Mouse (Mus musculus) kidney, postnatal 0 days (tissue): ENCODE measurements around the gene Arhgap10. TPM values are rescaled to one million over a fixed set of nuclear protein-coding genes. Genes with fewer than 3 reads are reported as not detected.
"Not testable (repeated sequence)": the region's sequence is repeated elsewhere in the genome, so short reads cannot be mapped to it uniquely, and the experiment has no call there.

ENCODE experiments used
- ATAC-seq: fragments of 200-750 bp; cut with Nextera tagmentation; replicated peaks from 2 replicates; pipeline ENCODE4 v1.8.0; 2017; ENCODE audit warnings: low read depth, moderate number of reproducible peaks, moderate TSS enrichment, moderate library complexity; ENCODE audit not compliant: low FRiP score
- DNase-seq: peaks from one replicate; pipeline ENCODE4 v3.0.0-alpha.2; 2016; ENCODE audit warnings: low spot score
- H3K27ac ChIP-seq: fragments of 300-500 bp; sonication (generic); 2 replicates; pipeline ENCODE4 v1.5.1; 2014; ENCODE audit warnings: mild to moderate bottlenecking
- H3K27me3 ChIP-seq: fragments of 300-500 bp; sonication (generic); 2 replicates; pipeline ENCODE4 v1.6.1; 2014; ENCODE audit warnings: low read length, mixed read lengths; ENCODE audit not compliant: insufficient read depth
- H3K36me3 ChIP-seq: fragments of 300-500 bp; sonication (generic); 2 replicates; pipeline ENCODE4 v1.6.1; 2014; ENCODE audit warnings: low read length, mixed read lengths; ENCODE audit not compliant: insufficient read depth
- H3K4me1 ChIP-seq: fragments of 300-500 bp; sonication (generic); replicated peaks from 2 replicates; pipeline ENCODE4 v1.6.1; 2014; ENCODE audit warnings: antibody characterized with exemption, low read length, mixed read lengths; ENCODE audit not compliant: insufficient read depth
- H3K4me2 ChIP-seq: fragments of 300-500 bp; sonication (generic); 2 replicates; pipeline ENCODE4 v1.6.1; 2014; ENCODE audit warnings: mild to moderate bottlenecking, low read length, moderate library complexity, mixed read lengths
- H3K4me3 ChIP-seq: fragments of 300-500 bp; sonication (generic); replicated peaks from 2 replicates; pipeline ENCODE4 v1.5.1; 2014; ENCODE audit warnings: low read depth, low read length
- H3K9ac ChIP-seq: fragments of 300-500 bp; sonication (generic); 2 replicates; pipeline ENCODE4 v1.6.1; 2014; ENCODE audit warnings: low read depth, low read length
- H3K9me3 ChIP-seq: fragments of 300-500 bp; sonication (generic); replicated peaks from 2 replicates; pipeline ENCODE4 v1.6.1; 2016; ENCODE audit warnings: low read length, inconsistent platforms, mixed read lengths
- CTCF ChIP-seq: IDR thresholded peaks from 2 replicates; pipeline ENCODE4 v1.5.1; 2016; ENCODE audit warnings: antibody characterized with exemption, low read depth, mild to moderate bottlenecking, moderate library complexity
- WGBS: fragments of 180-500 bp; shearing (Covaris S2); extraction: QIAGEN DNeasy Blood & Tissue Kit; methylation state at CpG from one replicate; pipeline ENCODE4 v1.1.7; 2014; 5-methylcytosine and 5-hydroxymethylcytosine counted together
- polyA plus RNA-seq: library from polyadenylated mRNA; unstranded; fragments of >200 nt; fragmentation: Nextera tagmentation; extraction: Ambion mirVana; gene quantifications from 2 replicates; pipeline ENCODE4 v1.2.1, GENCODE M21; 2015

The Arhgap10 gene
- polyA plus RNA-seq, 1 experiment from 2014 or later = 26.6 TPM

DNA sequence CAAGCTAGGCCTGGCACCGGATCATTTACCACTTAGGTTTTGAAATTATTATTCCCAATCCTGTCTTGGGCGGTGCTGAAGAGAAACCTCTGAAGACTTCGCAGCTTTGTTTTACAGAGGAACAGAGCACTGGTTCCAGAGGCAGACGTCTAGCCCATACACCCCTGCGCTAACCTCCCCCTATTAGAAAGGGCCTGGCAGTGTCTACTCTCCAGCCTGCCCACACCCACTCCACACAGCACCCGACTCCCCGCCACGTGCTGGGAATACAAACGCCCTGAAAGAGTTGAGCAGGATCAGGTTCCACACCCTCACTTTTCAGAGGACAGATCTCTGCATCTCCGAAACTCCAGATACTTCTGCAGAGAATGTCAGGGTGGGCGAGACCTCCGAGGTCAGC, 180.5 kb downstream of the Arhgap10 start:
- Histone ChIP-seq H3K27ac (no peak overlapping the region), H3K4me1 (0 out of 2 replicates have a peak, but pooled peaks cover 7% of the 10 kb centered on the region), H3K36me3 (no peaks in the 10 kb centered on the region), H3K27me3 (no peaks in the 10 kb centered on the region), H3K9me3 (no peaks in the 10 kb centered on the region), H3K4me2 (no peak overlapping the region), H3K9ac (no peak overlapping the region), H3K4me3 (no peak overlapping the region)
- no peak for TF ChIP-seq CTCF
- no peak for ATAC-seq
- no peak for DNase-seq
- WGBS = 54% methylated on average over 12 of the region's 12 CpGs

DNA sequence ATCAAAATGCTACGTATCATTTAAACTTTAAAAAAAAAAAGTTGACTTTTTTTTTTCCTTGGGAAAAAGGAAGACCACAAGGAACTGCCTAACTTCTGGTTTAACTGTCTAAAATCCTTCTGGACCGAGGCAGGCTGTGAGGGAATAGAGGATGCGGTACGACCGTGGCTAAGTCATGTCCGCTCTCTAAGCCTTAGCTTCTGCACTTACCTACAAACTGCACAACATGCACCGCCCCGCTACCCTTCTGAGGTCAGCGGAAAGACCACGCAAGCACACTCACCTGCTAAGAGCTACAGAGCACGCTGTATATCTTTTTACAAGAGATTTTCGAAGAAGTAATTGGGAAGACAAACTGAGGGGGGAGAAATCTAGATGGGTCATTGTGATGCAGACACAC, 186.6 kb downstream of the Arhgap10 start:
- ATAC-seq (0 out of 2 replicates have a peak, but pooled peaks have one; percentile 48), DNase-seq (no peak)
- H3K4me1 ChIP-seq = peaks cover 21% of the 10 kb centered on the region
- H3K27ac ChIP-seq = no peak overlapping the region
- no peak overlapping the region for H3K4me2 ChIP-seq
- H3K36me3 ChIP-seq = no peaks in the 10 kb centered on the region
- 64% methylated on average over 12 of the region's 12 CpGs for WGBS
- no peak overlapping the region for H3K4me3 ChIP-seq
- no peak overlapping the region for H3K9ac ChIP-seq
- no peaks in the 10 kb centered on the region for H3K27me3 ChIP-seq
- TF ChIP-seq CTCF = no peak
- H3K9me3 ChIP-seq = no peaks in the 10 kb centered on the region

DNA sequence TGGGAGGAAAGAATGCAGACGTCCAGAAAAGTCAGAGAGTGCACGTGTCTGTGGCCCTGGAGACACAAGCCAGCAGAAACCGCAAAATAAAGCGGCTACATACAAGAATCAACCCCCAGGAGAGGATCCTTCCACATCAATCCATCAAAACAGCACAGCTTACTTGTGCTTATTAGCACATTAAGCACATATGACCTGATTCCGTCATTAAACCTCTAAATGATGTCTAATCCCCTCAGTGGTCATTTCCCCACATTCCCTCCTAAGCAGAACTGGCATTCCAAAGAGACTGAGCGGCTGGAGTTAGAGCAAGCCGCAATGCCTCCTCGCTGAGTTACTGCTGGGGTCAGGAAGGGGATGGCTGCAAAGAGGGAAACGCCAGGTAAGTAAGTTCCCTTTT, 187.4 kb downstream of the Arhgap10 start:
- Histone ChIP-seq H3K27me3 (no peaks in the 10 kb centered on the region), H3K27ac (no peak overlapping the region), H3K4me1 (peaks cover 21% of the 10 kb centered on the region), H3K36me3 (no peaks in the 10 kb centered on the region), H3K4me2 (no peak overlapping the region), H3K9ac (no peak overlapping the region), H3K9me3 (no peaks in the 10 kb centered on the region), H3K4me3 (no peak overlapping the region)
- DNase-seq = peak; percentile 53
- TF ChIP-seq CTCF = no peak
- no peak for ATAC-seq
- 41% methylated on average over 9 of the region's 9 CpGs for WGBS

DNA sequence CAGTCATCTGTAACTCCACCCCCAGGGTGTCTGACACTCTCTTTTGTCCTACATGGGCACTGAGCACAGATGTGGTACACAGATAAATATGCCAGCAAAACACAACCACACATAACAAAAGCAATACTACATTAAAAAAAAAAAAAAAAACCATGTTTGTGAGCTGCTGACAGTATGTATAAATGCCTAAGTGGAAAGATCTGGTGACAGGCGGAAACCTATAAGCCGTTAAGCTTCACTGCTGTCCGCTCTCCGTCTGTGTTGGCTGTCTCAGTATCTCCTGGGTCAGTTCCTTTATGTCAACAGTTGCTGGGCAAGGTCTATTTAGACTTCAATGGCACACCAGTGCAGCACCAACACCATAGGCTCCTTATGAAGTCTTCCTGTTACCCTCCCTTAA, 188.0 kb downstream of the Arhgap10 start:
- Histone ChIP-seq H3K4me2 (no peak overlapping the region), H3K27me3 (no peaks in the 10 kb centered on the region), H3K4me1 (peaks cover 21% of the 10 kb centered on the region), H3K27ac (no peak overlapping the region), H3K36me3 (no peaks in the 10 kb centered on the region), H3K4me3 (no peak overlapping the region), H3K9me3 (no peaks in the 10 kb centered on the region), H3K9ac (no peak overlapping the region)
- no peak for TF ChIP-seq CTCF
- WGBS = 36% methylated on average over 4 of the region's 4 CpGs
- ATAC-seq (no peak), DNase-seq (no peak)

DNA sequence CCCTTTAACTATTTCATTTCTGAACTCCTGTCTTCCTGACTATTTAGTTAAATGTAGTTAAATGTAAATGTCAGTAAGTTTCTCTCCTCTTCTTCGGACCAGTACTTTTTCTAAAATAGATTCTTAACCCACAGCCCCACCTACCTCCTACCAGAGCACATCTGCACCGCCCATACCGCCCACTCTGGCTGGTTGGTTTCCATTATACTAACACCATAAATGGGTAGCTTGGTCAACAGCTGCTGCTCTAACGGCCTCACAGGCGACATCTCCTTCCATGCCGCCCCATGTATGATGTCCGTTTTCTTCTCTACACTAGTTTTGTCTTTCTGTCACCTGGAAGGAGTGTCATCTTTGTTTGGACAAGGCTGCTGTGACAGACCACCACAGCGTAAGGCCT, 189.3 kb downstream of the Arhgap10 start:
- H3K27me3 ChIP-seq = no peaks in the 10 kb centered on the region
- 88% methylated on average over 8 of the region's 8 CpGs for WGBS

DNA sequence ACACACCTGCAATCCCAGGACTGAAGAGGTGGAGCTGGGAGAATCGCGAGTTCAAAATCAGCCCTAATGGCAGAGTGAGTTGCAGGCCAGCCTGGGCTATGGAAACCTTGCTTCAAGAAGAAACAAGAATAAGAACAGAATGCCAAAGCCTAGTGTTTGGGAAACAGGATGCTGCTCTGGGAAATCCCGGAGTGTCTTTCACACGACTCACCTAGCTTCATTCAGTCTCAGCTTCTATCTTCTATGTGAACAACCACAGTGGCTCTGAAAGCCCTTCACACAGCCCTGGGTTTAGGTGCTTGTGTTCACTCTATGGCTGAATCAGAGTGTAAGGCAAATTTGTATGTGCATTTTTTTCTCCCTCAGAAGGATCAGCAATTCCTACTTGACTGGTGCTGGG, 190.4 kb downstream of the Arhgap10 start:
- Histone ChIP-seq H3K27ac (no peak overlapping the region), H3K27me3 (no peaks in the 10 kb centered on the region), H3K36me3 (no peaks in the 10 kb centered on the region), H3K4me2 (no peak overlapping the region), H3K9me3 (no peaks in the 10 kb centered on the region), H3K9ac (no peak overlapping the region), H3K4me3 (no peak overlapping the region), H3K4me1 (peaks cover 21% of the 10 kb centered on the region)
- no peak for DNase-seq
- ATAC-seq = no peak
- no peak for TF ChIP-seq CTCF
- WGBS = 88% methylated on average over 4 of the region's 4 CpGs

More for the DNA sequence above, 189.3 kb downstream of the Arhgap10 start:
- H3K36me3 ChIP-seq = no peaks in the 10 kb centered on the region
- H3K4me3 ChIP-seq = no peak overlapping the region
- no peak overlapping the region for H3K27ac ChIP-seq
- DNase-seq = no peak
- H3K9ac ChIP-seq = no peak overlapping the region
- H3K4me1 ChIP-seq = peaks cover 21% of the 10 kb centered on the region
- ATAC-seq = no peak
- TF ChIP-seq CTCF = no peak
- H3K4me2 ChIP-seq = no peak overlapping the region
- no peaks in the 10 kb centered on the region for H3K9me3 ChIP-seq

DNA sequence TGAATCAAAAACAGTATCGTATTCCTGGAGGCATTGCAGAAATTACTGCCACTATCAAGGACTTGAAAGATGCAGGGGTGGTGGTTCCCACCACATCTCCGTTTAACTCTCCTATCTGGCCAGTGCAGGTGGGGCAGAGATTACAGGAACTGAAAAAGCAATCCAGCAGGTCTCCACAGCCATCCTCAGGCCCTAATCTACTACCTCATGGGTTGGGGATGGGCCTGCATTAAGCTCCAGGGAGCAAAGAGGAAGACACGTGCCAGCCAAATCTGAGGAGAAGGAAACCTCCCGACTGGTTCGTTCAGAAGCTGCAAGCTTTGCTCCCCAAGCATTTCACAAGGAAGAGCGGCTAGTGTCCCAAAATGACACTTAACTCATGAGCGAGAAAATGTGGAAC, 195.0 kb downstream of the Arhgap10 start:
- WGBS = 74% methylated on average over 6 of the region's 7 CpGs

More for the DNA sequence above, 195.0 kb downstream of the Arhgap10 start:
- H3K36me3 ChIP-seq, ATAC-seq, H3K4me1 ChIP-seq, H3K27me3 ChIP-seq, H3K4me3 ChIP-seq, H3K4me2 ChIP-seq, H3K9me3 ChIP-seq, H3K9ac ChIP-seq, DNase-seq, H3K27ac ChIP-seq: not testable (repeated sequence)
